Mouse (Mus musculus) heart, embryonic 12.5 days (tissue): ENCODE data around the gene Ogdh. TPM values are rescaled to one million over a fixed set of nuclear protein-coding genes. Genes with fewer than 3 reads are reported as not detected.

Experiments used
- ATAC-seq: fragments of 200-750 bp; cut with Nextera tagmentation; 2 replicates; pipeline ENCODE4 v1.8.0; 2017; ENCODE audit warnings: moderate TSS enrichment, moderate library complexity; ENCODE audit not compliant: insufficient number of reproducible peaks, low FRiP score
- H3K27ac ChIP-seq: fragments of 300-500 bp; sonication (generic); 2 replicates; pipeline ENCODE4 v1.5.1; 2016; ENCODE audit warnings: mild to moderate bottlenecking, moderate library complexity; ENCODE audit not compliant: poor library complexity, severe bottlenecking
- H3K27me3 ChIP-seq: fragments of 300-500 bp; sonication (generic); replicated peaks from 2 replicates; pipeline ENCODE4 v1.6.1; 2016; ENCODE audit warnings: mild to moderate bottlenecking, moderate library complexity
- H3K36me3 ChIP-seq: fragments of 300-500 bp; sonication (generic); 2 replicates; pipeline ENCODE4 v1.6.1; 2016; ENCODE audit warnings: mild to moderate bottlenecking, moderate library complexity
- H3K4me1 ChIP-seq: fragments of 300-500 bp; sonication (generic); replicated peaks from 2 replicates; pipeline ENCODE4 v1.6.1; 2016; ENCODE audit warnings: mild to moderate bottlenecking
- H3K4me2 ChIP-seq: fragments of 300-500 bp; sonication (generic); 2 replicates; pipeline ENCODE4 v1.6.1; 2016; ENCODE audit warnings: mild to moderate bottlenecking, moderate library complexity
- H3K4me3 ChIP-seq: fragments of 300-500 bp; sonication (generic); 2 replicates; pipeline ENCODE4 v1.5.1; 2016; ENCODE audit warnings: mild to moderate bottlenecking
- H3K9ac ChIP-seq: fragments of 300-500 bp; sonication (generic); 2 replicates; pipeline ENCODE4 v1.6.1; 2016; ENCODE audit warnings: mild to moderate bottlenecking, moderate library complexity
- H3K9me3 ChIP-seq: fragments of 300-500 bp; sonication (generic); replicated peaks from 2 replicates; pipeline ENCODE4 v1.6.1; 2016; ENCODE audit warnings: mild to moderate bottlenecking, moderate library complexity
- WGBS: fragments of 180-500 bp; shearing (Covaris S2); methylation state at CpG from one replicate; pipeline ENCODE4 v1.1.7; 2016; 5-methylcytosine and 5-hydroxymethylcytosine counted together
- polyA plus RNA-seq: library from polyadenylated mRNA; unstranded; fragments of >200 nt; fragmentation: Nextera tagmentation; extraction: Ambion mirVana; gene quantifications from 2 replicates; pipeline ENCODE4 v1.2.1, GENCODE M21; 2016

Gene Ogdh
- polyA plus RNA-seq, 1 experiment from 2014 or later = 284 TPM

GRCm38 (mm10) chr11:6391516-6392276 is 100.3 kb downstream of the Ogdh start:
- H3K9ac ChIP-seq = no peak overlapping the region

GRCm38 (mm10) chr11:6392857-6393256 is 101.4 kb downstream of the Ogdh start:
- no peak for ATAC-seq
- Histone ChIP-seq H3K27me3 (no peaks in the 10 kb centered on the region), H3K4me2 (no peak overlapping the region), H3K36me3 (peaks cover 46% of the 10 kb centered on the region), H3K4me1 (peaks cover 12% of the 10 kb centered on the region), H3K9me3 (no peaks in the 10 kb centered on the region), H3K9ac (no peak overlapping the region), H3K27ac (no peak overlapping the region), H3K4me3 (no peak overlapping the region)
- 71% methylated on average over 6 of the region's 6 CpGs for WGBS

More at GRCm38 (mm10) chr11:6391516-6392276, 100.3 kb downstream of the Ogdh start:
- H3K27ac ChIP-seq = no peak overlapping the region
- WGBS = 88% methylated on average over 8 of the region's 8 CpGs
- ATAC-seq = no peak
- no peak overlapping the region for H3K4me2 ChIP-seq
- H3K9me3 ChIP-seq = no peaks in the 10 kb centered on the region
- no peaks in the 10 kb centered on the region for H3K27me3 ChIP-seq
- H3K36me3 ChIP-seq = peaks cover 35% of the 10 kb centered on the region
- H3K4me1 ChIP-seq = peaks cover 12% of the 10 kb centered on the region
- no peak overlapping the region for H3K4me3 ChIP-seq

- Histone ChIP-seq H3K4me2 (no peak overlapping the region), H3K9me3 (no peaks in the 10 kb centered on the region), H3K36me3 (peaks cover 56% of the 10 kb centered on the region), H3K9ac (no peak overlapping the region), H3K4me3 (no peak overlapping the region), H3K4me1 (peaks cover 12% of the 10 kb centered on the region), H3K27ac (no peak overlapping the region), H3K27me3 (no peaks in the 10 kb centered on the region)
- WGBS = 56% methylated on average over 1 of the region's 1 CpGs
- ATAC-seq = no peak
Measured at GRCm38 (mm10) chr11:6393866-6394265, 102.4 kb downstream of the Ogdh start.

- ATAC-seq = no peak
- H3K27me3 ChIP-seq = no peaks in the 10 kb centered on the region
- H3K36me3 ChIP-seq = peaks cover 71% of the 10 kb centered on the region
- no peak overlapping the region for H3K4me3 ChIP-seq
- H3K27ac ChIP-seq = no peak overlapping the region
- WGBS = 95% methylated on average over 5 of the region's 5 CpGs
- H3K4me2 ChIP-seq = no peak overlapping the region
- peaks cover 4% of the 10 kb centered on the region; the same call in 1 of the 2 replicates for H3K4me1 ChIP-seq
- no peaks in the 10 kb centered on the region for H3K9me3 ChIP-seq
- H3K9ac ChIP-seq = no peak overlapping the region
Measured at GRCm38 (mm10) chr11:6395565-6395964, 104.1 kb downstream of the Ogdh start.

GRCm38 (mm10) chr11:6398141-6398540 is 106.7 kb downstream of the Ogdh start:
- H3K9ac ChIP-seq = no peak overlapping the region
- H3K27me3 ChIP-seq = no peaks in the 10 kb centered on the region
- peaks cover 89% of the 10 kb centered on the region for H3K36me3 ChIP-seq
- no peaks in the 10 kb centered on the region for H3K4me1 ChIP-seq
- WGBS = 97% methylated on average over 10 of the region's 10 CpGs
- H3K9me3 ChIP-seq = no peaks in the 10 kb centered on the region
- H3K4me2 ChIP-seq = no peak overlapping the region
- no peak for ATAC-seq
- no peak overlapping the region for H3K27ac ChIP-seq
- H3K4me3 ChIP-seq = no peak overlapping the region

- Histone ChIP-seq H3K36me3 (peaks cover 76% of the 10 kb centered on the region), H3K4me1 (peaks cover 25% of the 10 kb centered on the region), H3K27ac (no peak overlapping the region), H3K9ac (no peak overlapping the region), H3K4me3 (no peak overlapping the region), H3K9me3 (no peaks in the 10 kb centered on the region), H3K27me3 (no peaks in the 10 kb centered on the region), H3K4me2 (no peak overlapping the region)
- ATAC-seq = no peak
- WGBS = 87% methylated on average over 19 of the region's 19 CpGs
Measured at GRCm38 (mm10) chr11:6402515-6403510, 111.4 kb downstream of the Ogdh start.

GRCm38 (mm10) chr11:6403830-6404405 is 112.5 kb downstream of the Ogdh start:
- Histone ChIP-seq H3K27ac (no peak overlapping the region), H3K9ac (no peak overlapping the region), H3K4me3 (no peak overlapping the region), H3K36me3 (peaks cover 66% of the 10 kb centered on the region), H3K27me3 (no peaks in the 10 kb centered on the region), H3K4me1 (peaks cover 25% of the 10 kb centered on the region), H3K9me3 (no peaks in the 10 kb centered on the region), H3K4me2 (no peak overlapping the region)
- 88% methylated on average over 5 of the region's 5 CpGs for WGBS
- no peak for ATAC-seq

GRCm38 (mm10) chr11:6404699-6405566 is 113.5 kb downstream of the Ogdh start:
- Histone ChIP-seq H3K9ac (peak overlapping the region; percentile 53), H3K27me3 (no peaks in the 10 kb centered on the region), H3K4me2 (no peak overlapping the region), H3K4me3 (no peak overlapping the region), H3K27ac (peak overlapping the region; percentile 74), H3K4me1 (peaks cover 26% of the 10 kb centered on the region), H3K36me3 (peaks cover 56% of the 10 kb centered on the region), H3K9me3 (no peaks in the 10 kb centered on the region)
- ATAC-seq = no peak
- 83% methylated on average over 9 of the region's 9 CpGs for whole genome bisulfite sequencing

GRCm38 (mm10) chr11:6405591-6406081 is 114.2 kb downstream of the Ogdh start:
- Histone ChIP-seq H3K27ac (peak overlapping the region; percentile 74), H3K4me3 (no peak overlapping the region), H3K27me3 (no peaks in the 10 kb centered on the region), H3K36me3 (peaks cover 50% of the 10 kb centered on the region), H3K4me1 (peaks cover 30% of the 10 kb centered on the region), H3K9me3 (no peaks in the 10 kb centered on the region), H3K4me2 (no peak overlapping the region), H3K9ac (peak overlapping the region; percentile 53)
- 74% methylated on average over 4 of the region's 4 CpGs for WGBS
- no peak for ATAC-seq
